Mouse (Mus musculus) olfactory bulb, adult 2 months (tissue): ENCODE measurements around the gene Fam24b. TPM values are rescaled to one million over a fixed set of nuclear protein-coding genes. Genes with fewer than 3 reads are reported as not detected.

Experiments used
- H3K27ac ChIP-seq: fragments of 200-500 bp; 2 replicates; pipeline ENCODE4 v1.5.1; 2012; ENCODE audit warnings: low read depth, low read length; ENCODE audit not compliant: insufficient read depth
- H3K4me1 ChIP-seq: fragments of 200-500 bp; 2 replicates; pipeline ENCODE4 v1.6.1; 2012; ENCODE audit warnings: low read length; ENCODE audit not compliant: control insufficient read depth, insufficient read depth
- H3K4me3 ChIP-seq: fragments of 200-500 bp; 2 replicates; pipeline ENCODE4 v1.5.1; 2012; ENCODE audit warnings: mild to moderate bottlenecking, low read depth, low read length, moderate library complexity; ENCODE audit not compliant: insufficient read depth
- CTCF ChIP-seq: fragments of 200-500 bp; IDR thresholded peaks from 2 replicates; pipeline ENCODE4 v1.5.1; 2012; ENCODE audit warnings: low read depth, mild to moderate bottlenecking, low read length, moderate library complexity; ENCODE audit not compliant: insufficient read depth
- POLR2A ChIP-seq: fragments of 200-500 bp; IDR thresholded peaks from 2 replicates; pipeline ENCODE4 v1.6.1; 2012; ENCODE audit warnings: mild to moderate bottlenecking, low read depth, low read length, moderate library complexity; ENCODE audit not compliant: insufficient read depth
- WGBS: fragments of 180-500 bp; shearing (Covaris S2); methylation state at CpG from one replicate; pipeline ENCODE4 v1.1.7; 2018; 5-methylcytosine and 5-hydroxymethylcytosine counted together
- polyA plus RNA-seq: library from polyadenylated mRNA; stranded (reverse); fragments of >200 nt; gene quantifications from 2 replicates; pipeline ENCODE4 v1.2.4, GENCODE M21; 2012; ENCODE audit warnings: low replicate concordance; ENCODE audit not compliant: missing spikeins, insufficient read depth, insufficient read length

Gene Fam24b
- polyA plus RNA-seq, result not detected in 2 replicates

DNA sequence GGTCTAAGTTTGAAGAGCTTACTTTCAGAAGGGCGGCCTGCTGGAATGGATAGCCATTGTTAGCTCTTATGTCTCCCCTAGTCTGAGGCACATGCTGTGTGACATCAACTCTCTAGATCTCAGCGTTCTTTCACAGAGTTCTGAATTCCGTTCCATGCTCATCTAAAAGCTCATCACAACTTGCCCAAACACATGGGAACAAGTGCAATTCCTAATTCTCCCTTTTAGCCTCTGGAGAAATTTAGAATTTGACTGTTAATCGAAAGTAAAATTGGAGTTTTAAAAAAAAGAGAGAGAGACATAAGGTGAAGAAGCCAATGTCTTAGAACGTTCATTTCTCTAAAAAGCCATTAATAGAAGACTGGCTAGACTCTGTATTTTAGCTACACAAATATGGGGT lies at the start of gene Fam24b:
TSS of gene Fam24b (minus strand) at position 101 of the 400 bp plus-strand sequence.
- 94% methylated on average over 5 of the region's 5 CpGs for WGBS
- Histone ChIP-seq H3K4me3 (no peak within 1 kb of the TSS), H3K4me1 (no peaks in the 10 kb centered on the region), H3K27ac (no peak within 1 kb of the TSS)
- TF ChIP-seq CTCF (no peak), POLR2A (no peak)

DNA sequence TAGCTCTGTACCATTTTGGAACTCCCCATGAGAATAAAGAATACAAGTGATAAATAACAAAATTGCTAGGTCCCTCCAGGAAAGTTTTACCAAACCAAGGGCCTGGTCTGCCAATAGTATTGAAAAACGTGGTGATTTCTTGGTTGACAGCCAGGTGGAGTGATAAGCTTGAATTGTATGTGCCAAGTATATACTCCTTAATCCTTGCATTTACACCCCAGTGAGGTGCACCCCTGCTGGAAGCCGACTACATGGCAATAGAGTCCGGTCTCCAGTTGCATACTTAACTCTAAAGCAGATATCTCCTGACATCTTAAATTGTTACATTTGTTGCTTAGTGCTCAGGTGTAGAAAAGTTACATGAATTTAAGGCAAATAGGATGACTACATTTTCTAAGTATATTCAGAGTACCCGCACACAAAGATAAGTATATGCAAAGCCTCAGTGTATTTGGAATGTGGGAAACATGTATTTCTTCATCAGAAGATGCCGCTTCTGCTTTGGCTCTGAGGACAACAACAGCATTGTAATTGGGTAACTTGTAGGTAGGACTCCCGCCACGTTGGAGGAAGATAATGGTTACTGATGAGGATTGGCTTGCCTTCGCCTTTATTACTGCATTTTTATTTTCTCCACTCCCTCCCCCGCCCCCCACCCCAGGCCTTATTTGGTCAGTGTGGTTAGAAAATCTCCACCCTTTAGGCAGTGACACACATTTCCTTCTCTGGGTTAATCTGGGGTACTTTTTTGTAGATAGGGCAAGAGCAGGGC lies 42.8 kb upstream of the Fam24b start:
- TF ChIP-seq CTCF (no peak), POLR2A (no peak)
- H3K4me3 ChIP-seq, result no peak overlapping the region
- H3K4me1 ChIP-seq, result no peaks in the 10 kb centered on the region
- 69% methylated on average over 9 of the region's 9 CpGs for WGBS
- no peak overlapping the region for H3K27ac ChIP-seq

DNA sequence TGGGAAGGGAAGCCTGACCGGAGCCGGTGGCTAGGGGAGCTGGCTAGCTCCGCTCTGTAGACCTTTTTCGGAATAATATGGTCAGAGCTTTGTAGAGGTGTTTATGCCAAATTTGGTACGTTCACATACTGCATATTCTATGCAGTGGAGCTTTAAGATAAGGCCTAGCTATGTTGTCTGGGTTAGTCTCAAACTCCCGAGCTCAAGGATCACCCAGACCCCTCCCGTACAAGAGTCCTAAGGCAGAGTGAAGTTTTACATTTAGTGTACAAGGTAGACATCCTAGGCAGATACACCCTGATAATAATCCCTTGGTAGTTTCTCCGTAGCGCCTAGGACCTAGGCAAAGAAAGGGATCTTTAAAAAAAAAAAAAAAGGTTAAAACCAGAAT lies 42.1 kb upstream of the Fam24b start:
- 3% methylated on average over 9 of the region's 9 CpGs for WGBS

GRCm38 (mm10) chr7:131370648-131371469 lies 41.5 kb upstream of the Fam24b start, which contains the start of gene Pstk:
Pstk (plus strand) TSS chr7:131371141.
- WGBS, result 5% methylated on average over 47 of the region's 47 CpGs
- no peaks in the 10 kb centered on the region for H3K4me1 ChIP-seq
- H3K27ac ChIP-seq, result peak within 1 kb of the TSS; percentile 98
- H3K4me3 ChIP-seq, result peak within 1 kb of the TSS; percentile 96
- peak; percentile 81 for TF ChIP-seq CTCF
- TF ChIP-seq POLR2A, result peak; percentile 97

More for the DNA sequence above, 42.1 kb upstream of the Fam24b start:
- peak overlapping the region; percentile 96 for H3K4me3 ChIP-seq
- peak overlapping the region; percentile 98; the same call in 1 of the 2 replicates for H3K27ac ChIP-seq
- TF ChIP-seq POLR2A (no peak), CTCF (no peak)
- H3K4me1 ChIP-seq, result no peaks in the 10 kb centered on the region

DNA sequence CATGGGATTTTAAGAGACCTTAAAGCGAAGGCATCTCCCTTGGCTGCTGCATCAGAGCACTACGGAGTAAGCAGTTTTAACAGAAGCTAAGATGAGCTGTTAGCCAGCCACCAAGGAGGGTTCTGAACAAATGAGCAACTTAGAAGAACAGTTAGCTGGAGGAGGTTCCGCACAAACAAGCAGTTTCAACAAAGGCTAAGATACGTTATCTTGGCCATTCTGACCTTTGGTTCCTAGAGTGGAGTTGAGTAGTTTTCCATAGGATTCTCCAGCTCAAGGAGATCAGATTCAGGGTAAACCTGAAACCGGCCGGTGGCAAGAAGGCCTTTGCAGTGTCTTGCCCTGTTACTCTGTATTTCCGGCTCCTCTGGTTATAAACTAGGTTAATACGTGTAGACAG lies 34.8 kb upstream of the Fam24b start:
- Histone ChIP-seq H3K27ac (no peak overlapping the region), H3K4me1 (peaks cover 2% of the 10 kb centered on the region), H3K4me3 (no peak overlapping the region)
- WGBS, result 94% methylated on average over 8 of the region's 8 CpGs
- no peak for TF ChIP-seq CTCF
- TF ChIP-seq POLR2A, result no peak

DNA sequence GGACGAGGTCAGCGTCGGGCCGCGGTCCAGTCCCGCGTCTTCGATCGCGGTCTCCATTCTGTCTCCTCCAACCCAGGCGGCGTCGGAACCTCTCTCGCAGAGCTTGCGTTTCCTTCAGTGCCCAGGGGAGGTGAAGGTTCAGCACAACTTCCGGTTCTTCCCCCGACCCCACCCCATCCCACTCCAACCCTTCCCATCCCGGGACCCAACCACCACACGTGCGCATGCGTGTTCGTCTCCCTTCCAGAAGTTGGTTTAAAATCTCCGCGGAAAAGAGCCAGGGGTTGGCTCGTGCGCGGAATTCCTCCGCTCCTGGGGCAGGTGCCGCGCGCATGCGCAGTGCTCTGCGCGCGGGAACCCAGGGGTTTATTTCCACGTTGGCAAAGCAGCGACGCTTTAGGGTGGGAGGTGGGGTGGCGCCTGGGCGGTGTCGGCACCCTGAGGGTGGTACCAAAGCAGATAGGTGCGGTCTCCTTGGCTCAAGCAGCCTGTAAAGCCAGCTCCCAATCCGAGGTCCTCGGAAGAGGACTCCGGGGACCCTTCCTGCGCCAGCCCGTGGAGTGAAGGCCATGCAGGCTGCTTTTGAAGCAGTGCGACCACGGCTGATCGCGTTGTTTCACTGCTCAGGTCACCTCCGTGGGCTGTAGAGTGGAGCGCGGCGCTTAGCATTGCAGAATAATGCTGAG lies 33.4 kb upstream of the Fam24b start, which contains the start of gene 2310057M21Rik:
TSS of gene 2310057M21Rik (minus strand) at position 145 of the 686 bp plus-strand sequence.
- TF ChIP-seq POLR2A, result peak; percentile 84
- TF ChIP-seq CTCF, result no peak
- under 1% methylated on average over 55 of the region's 55 CpGs for WGBS
- H3K4me1 ChIP-seq, result peaks cover 2% of the 10 kb centered on the region
- H3K27ac ChIP-seq, result peak within 1 kb of the TSS; percentile 36
- H3K4me3 ChIP-seq, result peak within 1 kb of the TSS; percentile 77

- Histone ChIP-seq H3K4me1 (peaks cover 2% of the 10 kb centered on the region), H3K27ac (peak overlapping the region; percentile 7; the same call in 1 of the 2 replicates), H3K4me3 (peak overlapping the region; percentile 77)
- WGBS, result 1% methylated on average over 35 of the region's 35 CpGs
- TF ChIP-seq POLR2A (no peak), CTCF (no peak)
Observed at GRCm38 (mm10) chr7:131362269-131362614, 32.9 kb upstream of the Fam24b start.

DNA sequence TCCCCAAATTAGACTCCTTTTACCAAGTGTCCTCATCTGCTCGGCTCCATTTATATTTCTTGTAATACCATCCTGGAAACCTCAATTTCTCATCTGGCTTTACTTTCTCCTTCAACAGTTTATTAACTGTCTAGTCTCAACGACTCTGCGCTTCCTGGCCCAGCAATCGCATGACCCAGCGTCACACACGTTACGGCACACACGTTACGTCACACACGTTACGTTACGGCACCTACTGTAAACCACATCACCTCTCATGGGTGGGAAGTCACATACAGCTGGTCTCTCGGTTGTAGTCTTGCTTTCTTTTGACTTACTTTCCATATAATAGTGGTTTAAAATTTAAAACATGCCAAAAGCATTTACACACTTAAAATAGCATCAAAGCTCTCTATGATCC lies 26.8 kb upstream of the Fam24b start:
- TF ChIP-seq CTCF (no peak), POLR2A (no peak)
- Histone ChIP-seq H3K4me3 (no peak overlapping the region), H3K27ac (no peak overlapping the region), H3K4me1 (peaks cover 2% of the 10 kb centered on the region)
- WGBS, result 97% methylated on average over 13 of the region's 13 CpGs
